Mouse (Mus musculus) embryonic facial prominence, embryonic 14.5 days (tissue): ENCODE measurements around the gene Zwilch. TPM values are rescaled to one million over a fixed set of nuclear protein-coding genes. Genes with fewer than 3 reads are reported as not detected.
"Not testable (repeated sequence)": the region's sequence is repeated elsewhere in the genome, so short reads cannot be mapped to it uniquely, and the experiment has no call there.

Source experiments
- ATAC-seq: fragments of 200-750 bp; cut with Nextera tagmentation; 2 replicates; pipeline ENCODE4 v1.8.0; 2017; ENCODE audit warnings: low read depth, moderate number of reproducible peaks, moderate TSS enrichment
- DNase-seq: peaks from one replicate; pipeline ENCODE4 v3.0.0-alpha.2; 2015; ENCODE audit warnings: low spot score
- H3K27ac ChIP-seq: fragments of 300-500 bp; sonication (generic); replicated peaks from 2 replicates; pipeline ENCODE4 v1.5.1; 2014; ENCODE audit warnings: low read depth, mild to moderate bottlenecking, low read length, moderate library complexity
- H3K27me3 ChIP-seq: fragments of 300-500 bp; sonication (generic); replicated peaks from 2 replicates; pipeline ENCODE4 v1.6.1; 2014; ENCODE audit warnings: low read length; ENCODE audit not compliant: control insufficient read depth, insufficient read depth
- H3K36me3 ChIP-seq: fragments of 300-500 bp; sonication (generic); 2 replicates; pipeline ENCODE4 v1.6.1; 2014; ENCODE audit warnings: low read length, mixed read lengths; ENCODE audit not compliant: control insufficient read depth, insufficient read depth
- H3K4me1 ChIP-seq: fragments of 300-500 bp; sonication (generic); 2 replicates; pipeline ENCODE4 v1.6.1; 2014; ENCODE audit warnings: antibody characterized with exemption, low read length; ENCODE audit not compliant: control insufficient read depth, insufficient read depth
- H3K4me2 ChIP-seq: fragments of 300-500 bp; sonication (generic); 2 replicates; pipeline ENCODE4 v1.6.1; 2014; ENCODE audit warnings: low read depth, mild to moderate bottlenecking, low read length, moderate library complexity, mixed read lengths
- H3K4me3 ChIP-seq: fragments of 300-500 bp; sonication (generic); 2 replicates; pipeline ENCODE4 v1.5.1; 2014; ENCODE audit warnings: low read depth, mild to moderate bottlenecking, low read length
- H3K9ac ChIP-seq: fragments of 300-500 bp; sonication (generic); 2 replicates; pipeline ENCODE4 v1.6.1; 2014; ENCODE audit warnings: low read depth, mild to moderate bottlenecking, low read length, moderate library complexity, mixed read lengths
- H3K9me3 ChIP-seq: fragments of 300-500 bp; sonication (generic); 2 replicates; pipeline ENCODE4 v1.6.1; 2016; ENCODE audit warnings: low read length; ENCODE audit not compliant: control insufficient read depth
- WGBS: fragments of 180-500 bp; shearing (Covaris S2); extraction: QIAGEN DNeasy Blood & Tissue Kit; methylation state at CpG from one replicate; pipeline ENCODE4 v1.1.7; 2014; 5-methylcytosine and 5-hydroxymethylcytosine counted together
- polyA plus RNA-seq: library from polyadenylated mRNA; unstranded; fragments of >200 nt; fragmentation: Nextera tagmentation; extraction: Ambion mirVana; gene quantifications from 2 replicates; pipeline ENCODE4 v1.2.1, GENCODE M21; 2014

Zwilch gene
- polyA plus RNA-seq, 1 experiment from 2014 or later = 10.6 TPM

- H3K4me1 ChIP-seq = peaks cover 12% of the 10 kb centered on the region; the same call in 1 of the 2 replicates
- H3K9ac ChIP-seq = peak overlapping the region; percentile 76; the same call in 1 of the 2 replicates
- peak overlapping the region; percentile 92 for H3K4me2 ChIP-seq
- peak overlapping the region; percentile 56 for H3K4me3 ChIP-seq
- ATAC-seq (no peak), DNase-seq (no peak)
- H3K36me3 ChIP-seq = peaks cover 43% of the 10 kb centered on the region
- no peaks in the 10 kb centered on the region for H3K9me3 ChIP-seq
- H3K27me3 ChIP-seq = no peaks in the 10 kb centered on the region
- WGBS = 66% methylated on average over 8 of the region's 8 CpGs
- H3K27ac ChIP-seq = no peak overlapping the region
These were observed 1.9 kb upstream of the Zwilch start for GRCm38 (mm10) chr9:64174766-64175165.

- H3K9me3 ChIP-seq = no peaks in the 10 kb centered on the region
- ATAC-seq = no peak
- H3K27ac ChIP-seq = no peak overlapping the region
- H3K27me3 ChIP-seq = no peaks in the 10 kb centered on the region
- DNase-seq = no peak
- H3K9ac ChIP-seq = peak overlapping the region; percentile 76
- H3K4me1 ChIP-seq = peaks cover 11% of the 10 kb centered on the region; the same call in 1 of the 2 replicates
- peak overlapping the region; percentile 92 for H3K4me2 ChIP-seq
- H3K4me3 ChIP-seq = peak overlapping the region; percentile 56
- peaks cover 43% of the 10 kb centered on the region for H3K36me3 ChIP-seq
These were observed 1.4 kb upstream of the Zwilch start for GRCm38 (mm10) chr9:64174341-64174740.

GRCm38 (mm10) chr9:64173666-64174220 lies 839 bp upstream of the Zwilch start:
- Histone ChIP-seq H3K9ac (peak overlapping the region; percentile 76), H3K27me3 (no peaks in the 10 kb centered on the region), H3K9me3 (no peaks in the 10 kb centered on the region), H3K4me1 (peaks cover 11% of the 10 kb centered on the region; the same call in 1 of the 2 replicates), H3K4me2 (peak overlapping the region; percentile 92), H3K27ac (peak overlapping the region; percentile 97), H3K4me3 (peak overlapping the region; percentile 56), H3K36me3 (peaks cover 42% of the 10 kb centered on the region)
- WGBS = under 1% methylated on average over 16 of the region's 16 CpGs
- DNase-seq = no peak
- no peak for ATAC-seq

GRCm38 (mm10) chr9:64172145-64172815 lies 624 bp downstream of the Zwilch start:
- WGBS = 2% methylated on average over 18 of the region's 18 CpGs
- H3K9ac ChIP-seq = peak overlapping the region; percentile 76
- ATAC-seq = peak; percentile 65
- peak overlapping the region; percentile 97 for H3K27ac ChIP-seq
- no peaks in the 10 kb centered on the region for H3K27me3 ChIP-seq
- H3K4me3 ChIP-seq = peak overlapping the region; percentile 56
- peaks cover 31% of the 10 kb centered on the region for H3K36me3 ChIP-seq
- no peaks in the 10 kb centered on the region for H3K9me3 ChIP-seq
- peaks cover 11% of the 10 kb centered on the region; the same call in 1 of the 2 replicates for H3K4me1 ChIP-seq
- DNase-seq = no peak
- peak overlapping the region; percentile 79 for H3K4me2 ChIP-seq

GRCm38 (mm10) chr9:64169967-64170366 lies 2.9 kb downstream of the Zwilch start:
- H3K4me3 ChIP-seq, H3K9ac ChIP-seq, H3K27me3 ChIP-seq, ATAC-seq, H3K27ac ChIP-seq, H3K4me1 ChIP-seq, H3K4me2 ChIP-seq, DNase-seq, H3K9me3 ChIP-seq: not testable (repeated sequence)
- 80% methylated on average over 3 of the region's 3 CpGs for WGBS
- H3K36me3 ChIP-seq = peaks cover 16% of the 10 kb centered on the region

- no peak overlapping the region for H3K4me3 ChIP-seq
- ATAC-seq (no peak), DNase-seq (no peak)
- no peaks in the 10 kb centered on the region for H3K9me3 ChIP-seq
- WGBS = 88% methylated on average over 5 of the region's 5 CpGs
- H3K27me3 ChIP-seq = no peaks in the 10 kb centered on the region
- H3K36me3 ChIP-seq = peaks cover 82% of the 10 kb centered on the region
- no peaks in the 10 kb centered on the region for H3K4me1 ChIP-seq
- no peak overlapping the region for H3K27ac ChIP-seq
- no peak overlapping the region for H3K9ac ChIP-seq
- H3K4me2 ChIP-seq = no peak overlapping the region
These were observed 12.4 kb downstream of the Zwilch start for GRCm38 (mm10) chr9:64160471-64160870.

- H3K4me3 ChIP-seq = no peak overlapping the region
- H3K9me3 ChIP-seq = no peaks in the 10 kb centered on the region
- H3K36me3 ChIP-seq = peaks cover 74% of the 10 kb centered on the region
- no peak for ATAC-seq
- no peak overlapping the region for H3K4me2 ChIP-seq
- no peak overlapping the region for H3K27ac ChIP-seq
- no peaks in the 10 kb centered on the region for H3K4me1 ChIP-seq
- WGBS = 100% methylated on average over 1 of the region's 1 CpGs
- DNase-seq = no peak
- no peak overlapping the region for H3K9ac ChIP-seq
- no peaks in the 10 kb centered on the region for H3K27me3 ChIP-seq
These were observed 16.3 kb downstream of the Zwilch start for GRCm38 (mm10) chr9:64156641-64157040.

GRCm38 (mm10) chr9:64139879-64140278 lies 33.0 kb downstream of the Zwilch start:
- H3K9me3 ChIP-seq = no peaks in the 10 kb centered on the region
- DNase-seq (no peak), ATAC-seq (no peak)
- H3K4me1 ChIP-seq = no peaks in the 10 kb centered on the region
- no peak overlapping the region for H3K9ac ChIP-seq
- H3K27ac ChIP-seq = no peak overlapping the region
- H3K4me2 ChIP-seq = no peak overlapping the region
- H3K4me3 ChIP-seq = no peak overlapping the region
- WGBS = 85% methylated on average over 9 of the region's 9 CpGs
- no peaks in the 10 kb centered on the region for H3K27me3 ChIP-seq
- peaks cover 34% of the 10 kb centered on the region for H3K36me3 ChIP-seq

GRCm38 (mm10) chr9:64138896-64139295 lies 34.0 kb downstream of the Zwilch start:
- H3K9ac ChIP-seq, ATAC-seq, H3K27ac ChIP-seq, H3K9me3 ChIP-seq, H3K4me2 ChIP-seq, H3K4me1 ChIP-seq, H3K27me3 ChIP-seq, H3K4me3 ChIP-seq: not testable (repeated sequence)
- 5% methylated on average over 6 of the region's 6 CpGs for WGBS
- H3K36me3 ChIP-seq = peaks cover 29% of the 10 kb centered on the region
- peak; percentile 24 for DNase-seq
